Mouse (Mus musculus) embryonic fibroblast, embryonic 13.5 days (primary cell): ENCODE measurements around the gene B3gnt9.

Experiments
- CTCF ChIP-seq: IDR thresholded peaks from 2 replicates; pipeline ENCODE4 v1.5.1; 2011; ENCODE audit warnings: mild to moderate bottlenecking, control low read depth, low read length, moderate library complexity, borderline replicate concordance; ENCODE audit not compliant: insufficient read depth
- POLR2A ChIP-seq: IDR thresholded peaks from 2 replicates; pipeline ENCODE4 v1.6.1; 2011; ENCODE audit warnings: low read depth, mild to moderate bottlenecking, control low read depth, low read length, moderate library complexity

DNA sequence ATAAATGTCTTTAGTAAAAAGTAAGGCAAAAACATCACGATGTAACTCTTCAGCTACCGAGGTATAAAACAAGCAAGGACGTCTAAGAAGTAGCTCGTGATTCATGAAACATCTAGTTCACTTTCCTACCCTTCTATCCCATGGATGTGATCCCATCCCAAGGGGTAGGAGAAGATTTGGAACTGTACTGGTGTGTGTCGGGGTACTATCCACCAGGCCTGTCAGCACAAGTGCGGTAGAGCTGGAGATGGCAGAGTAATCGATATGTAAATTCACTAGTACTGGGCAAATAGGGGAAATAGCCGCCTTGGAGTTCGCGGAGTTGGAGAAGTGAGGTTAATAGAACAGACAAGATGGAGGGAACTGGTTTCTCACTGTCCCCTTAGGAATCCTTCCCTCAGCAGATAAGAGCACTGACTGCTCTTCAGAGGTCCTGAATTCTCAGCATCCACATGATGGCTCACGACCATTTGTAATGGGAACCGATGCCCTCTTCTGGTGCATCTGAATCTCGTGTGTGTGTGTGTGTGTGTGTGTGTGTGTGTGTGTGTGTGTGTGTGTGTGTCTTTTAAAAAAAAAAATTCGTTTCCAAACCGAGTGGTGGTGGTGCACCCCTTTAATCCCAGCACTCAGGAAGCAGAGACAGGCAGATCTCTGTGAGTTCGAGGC, 8.4 kb upstream of the B3gnt9 start:
- TF ChIP-seq CTCF (peak; percentile 6; the same call in 1 of the 2 replicates), POLR2A (no peak)
